Mouse (Mus musculus): Measurements from ENCODE around the gene Ptx3. TPM values are rescaled to one million over a fixed set of nuclear protein-coding genes. Genes with fewer than 3 reads are reported as not detected.
"Not testable (repeated sequence)": the region's sequence is repeated elsewhere in the genome, so short reads cannot be mapped to it uniquely, and the experiment has no call there.

Gene Ptx3
- polyA plus RNA-seq (2012; rRNA removed) = 0.50 and 0.81 TPM in 2 replicates

DNA sequence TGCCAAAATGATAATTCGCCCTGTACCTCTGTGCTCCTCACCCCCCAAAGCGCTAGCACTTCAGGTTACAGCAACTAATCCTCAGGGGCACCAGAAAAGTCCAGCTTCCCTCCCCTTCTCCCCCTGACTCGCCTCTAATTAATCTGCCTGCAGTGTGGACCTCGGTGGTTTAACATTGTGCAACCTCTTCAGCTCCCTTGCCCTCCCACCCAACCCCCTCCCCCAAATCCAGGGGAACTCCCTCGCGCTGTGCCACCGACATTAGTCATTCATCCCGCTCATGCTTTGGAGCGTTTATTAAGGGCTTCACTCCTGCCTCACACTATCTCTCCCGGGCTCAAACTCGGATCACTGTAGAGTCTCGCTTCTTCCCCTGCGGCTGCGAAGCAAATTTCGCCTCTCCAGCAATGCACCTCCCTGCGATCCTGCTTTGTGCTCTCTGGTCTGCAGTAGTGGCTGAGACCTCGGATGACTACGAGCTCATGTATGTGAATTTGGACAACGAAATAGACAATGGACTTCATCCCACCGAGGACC is at the start of gene Ptx3:
Ptx3 (plus strand) TSS at position 256 of the 537 bp plus-strand sequence.
- DNase-seq (ENCODE audit: low spot score) = no peak

DNA sequence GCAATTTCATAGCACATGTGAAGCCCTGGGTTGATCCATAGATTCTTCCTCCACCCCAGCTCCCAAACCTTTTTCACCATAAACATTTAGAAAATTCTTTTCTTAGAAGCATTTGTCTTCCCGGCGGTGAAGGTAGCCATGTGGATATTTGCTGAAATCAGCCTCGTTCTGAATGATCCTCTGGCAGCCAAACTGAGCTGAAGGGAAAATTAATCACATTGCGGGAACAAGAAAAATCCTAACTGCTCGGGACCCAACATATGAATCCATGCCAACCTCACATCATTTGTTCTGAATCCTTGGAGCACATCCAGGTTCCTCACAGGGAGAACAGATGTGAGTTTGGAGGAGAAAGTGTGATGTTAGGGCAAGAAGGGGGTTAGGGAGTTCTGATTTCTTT is 46.8 kb upstream of the Ptx3 start:
- DNase-seq (ENCODE audit: low spot score) = no peak

DNA sequence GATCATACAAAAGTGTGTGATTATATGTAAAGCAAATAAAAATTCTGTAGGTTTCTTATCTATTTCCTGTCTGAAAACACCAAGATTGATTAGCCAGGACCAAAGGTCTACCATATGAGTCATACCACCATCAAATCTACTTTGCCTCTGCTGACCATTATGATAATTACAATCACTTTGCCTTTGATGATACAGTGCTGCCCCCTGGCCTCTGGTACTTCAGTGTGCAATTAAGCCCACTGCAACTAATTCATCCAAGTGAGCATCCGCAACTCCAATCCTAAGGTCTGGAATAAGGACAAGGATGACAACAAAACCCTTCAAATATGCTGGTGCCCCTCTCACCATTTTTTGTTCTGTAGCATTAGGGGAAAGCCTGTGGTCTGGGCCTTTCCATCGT is 40.1 kb upstream of the Ptx3 start:
- no peak for DNase-seq (ENCODE audit: low spot score)

DNA sequence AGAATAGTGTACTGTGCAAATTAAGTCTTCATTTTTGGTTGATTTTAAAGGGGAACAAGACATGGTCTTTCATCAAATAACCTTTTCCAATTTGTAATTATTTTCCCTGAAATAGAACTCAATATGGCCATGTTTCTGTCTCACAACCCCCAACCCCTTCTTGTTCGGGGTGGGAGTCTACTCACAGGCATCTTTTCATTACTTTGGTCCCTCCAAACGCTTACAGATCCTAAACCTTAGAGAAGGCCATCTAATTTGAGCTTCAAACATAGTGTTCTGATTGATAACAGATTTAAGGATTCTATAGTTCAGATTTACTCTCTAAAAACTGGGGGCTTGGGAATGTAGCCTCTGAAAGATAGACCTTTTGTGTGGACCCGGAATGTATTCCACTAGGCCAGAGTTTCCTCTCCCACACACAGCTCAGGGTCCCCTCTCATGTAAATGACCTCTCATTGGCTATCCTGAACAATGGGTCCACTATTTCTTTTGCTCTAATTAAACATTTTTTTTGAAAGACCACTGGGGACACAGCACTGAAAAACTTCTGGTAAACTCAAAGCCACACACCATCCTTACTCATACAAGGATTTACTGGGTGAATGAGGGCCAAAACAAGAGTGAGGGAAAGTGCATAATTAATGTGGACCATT is 25.7 kb upstream of the Ptx3 start:
- no peak for DNase-seq (ENCODE audit: low spot score)

GRCm38 (mm10) chr3:66208836-66209573 is 10.7 kb upstream of the Ptx3 start:
- no peak for DNase-seq (ENCODE audit: low spot score)

GRCm38 (mm10) chr3:66213524-66213923 is 6.2 kb upstream of the Ptx3 start:
- DNase-seq (ENCODE audit: low spot score) = no peak

GRCm38 (mm10) chr3:66215759-66216158 is 4.0 kb upstream of the Ptx3 start:
- DNase-seq (ENCODE audit: low spot score) = no peak

DNA sequence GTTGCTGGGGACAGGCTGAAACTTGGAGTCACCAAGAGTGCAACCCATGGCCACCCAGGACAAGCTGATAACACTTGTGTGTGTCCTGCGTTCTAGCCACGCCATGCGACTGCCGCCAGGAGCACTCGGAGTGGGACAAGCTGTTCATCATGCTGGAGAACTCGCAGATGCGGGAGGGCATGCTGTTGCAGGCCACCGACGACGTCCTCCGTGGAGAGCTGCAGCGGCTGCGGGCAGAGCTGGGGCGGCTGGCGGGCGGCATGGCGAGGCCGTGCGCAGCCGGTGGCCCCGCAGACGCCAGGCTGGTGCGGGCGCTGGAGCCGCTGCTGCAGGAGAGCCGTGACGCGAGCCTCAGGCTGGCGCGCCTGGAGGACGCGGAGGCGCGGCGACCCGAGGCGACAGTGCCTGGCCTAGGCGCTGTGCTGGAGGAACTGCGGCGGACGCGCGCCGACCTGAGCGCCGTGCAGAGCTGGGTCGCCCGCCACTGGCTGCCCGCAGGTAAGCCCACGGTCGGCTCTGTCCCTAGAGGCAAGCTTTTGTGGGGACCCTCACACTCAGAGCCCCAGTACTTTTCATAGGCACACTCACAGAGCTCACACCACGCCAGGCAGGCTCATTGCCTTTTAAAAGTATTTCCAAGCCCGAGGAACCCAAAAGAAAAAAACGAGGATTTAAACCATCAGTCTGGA is 988 bp downstream of the Ptx3 start:
- no peak for DNase-seq (ENCODE audit: low spot score)

DNA sequence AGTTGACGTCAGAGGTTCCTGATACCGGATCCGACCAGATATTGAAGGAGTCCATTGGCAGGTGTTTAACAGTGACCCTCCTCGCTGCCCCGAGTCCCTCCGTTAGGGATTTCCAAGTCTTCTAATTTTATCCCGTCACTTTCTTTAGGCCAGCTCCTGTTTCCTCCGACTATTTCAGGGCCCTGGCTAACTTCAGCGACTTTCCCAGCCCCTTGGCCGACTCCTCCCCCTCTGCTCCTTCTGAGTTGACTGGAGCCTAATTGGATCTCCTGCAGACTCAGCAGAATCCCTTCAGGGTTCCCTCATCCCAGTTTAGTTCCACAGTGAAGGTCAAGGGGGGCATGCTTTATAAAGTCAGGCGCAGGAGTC is 1.5 kb downstream of the Ptx3 start:
- DNase-seq (ENCODE audit: low spot score) = no peak

DNA sequence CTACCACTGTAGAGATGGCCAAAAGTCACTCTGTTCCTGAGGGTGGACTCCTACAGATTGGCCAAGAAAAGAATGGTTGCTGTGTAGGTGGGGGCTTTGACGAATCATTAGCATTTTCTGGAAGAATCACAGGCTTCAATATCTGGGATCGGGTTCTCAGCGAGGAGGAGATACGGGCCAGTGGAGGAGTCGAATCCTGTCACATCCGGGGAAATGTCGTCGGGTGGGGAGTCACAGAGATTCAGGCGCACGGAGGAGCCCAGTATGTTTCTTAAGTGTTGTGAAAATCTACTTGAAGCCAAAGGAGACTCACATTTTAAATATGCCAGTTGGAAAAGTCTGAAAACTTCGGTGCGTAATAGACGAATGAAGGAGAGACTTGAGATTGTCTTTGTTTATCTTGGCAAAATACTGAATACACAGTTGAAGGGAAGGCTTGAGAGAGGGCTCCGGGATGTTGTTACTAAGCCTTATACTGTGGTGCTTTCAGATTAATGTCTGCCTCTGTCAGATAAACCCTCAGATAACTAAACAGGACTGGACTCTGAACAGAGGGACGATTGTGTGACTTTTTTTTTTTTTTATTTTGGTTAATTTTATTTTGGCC is 5.3 kb downstream of the Ptx3 start:
- no peak for DNase-seq (ENCODE audit: low spot score)

GRCm38 (mm10) chr3:66236234-66236871 is 16.6 kb downstream of the Ptx3 start:
- DNase-seq (ENCODE audit: low spot score) = not testable (repeated sequence)

DNA sequence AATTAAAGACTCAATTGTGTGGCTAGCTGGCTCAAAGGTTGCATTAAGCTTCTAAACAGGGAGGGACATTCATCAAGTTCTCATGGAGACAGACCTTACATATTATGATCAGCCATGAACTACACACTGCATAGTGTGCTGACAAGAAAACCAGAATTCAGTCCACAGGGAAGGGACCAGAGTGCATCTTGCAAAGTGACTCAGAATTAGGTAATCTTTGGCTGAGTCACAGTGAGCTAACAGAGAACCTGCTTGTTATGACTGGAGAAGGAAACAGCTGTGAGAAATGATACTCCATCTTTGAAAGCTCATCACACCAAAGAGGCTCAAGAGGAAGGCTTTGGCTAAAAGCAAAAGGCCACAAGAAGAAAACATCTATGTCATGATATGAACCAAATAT is 20.8 kb downstream of the Ptx3 start:
- no peak for DNase-seq (ENCODE audit: low spot score)

DNA sequence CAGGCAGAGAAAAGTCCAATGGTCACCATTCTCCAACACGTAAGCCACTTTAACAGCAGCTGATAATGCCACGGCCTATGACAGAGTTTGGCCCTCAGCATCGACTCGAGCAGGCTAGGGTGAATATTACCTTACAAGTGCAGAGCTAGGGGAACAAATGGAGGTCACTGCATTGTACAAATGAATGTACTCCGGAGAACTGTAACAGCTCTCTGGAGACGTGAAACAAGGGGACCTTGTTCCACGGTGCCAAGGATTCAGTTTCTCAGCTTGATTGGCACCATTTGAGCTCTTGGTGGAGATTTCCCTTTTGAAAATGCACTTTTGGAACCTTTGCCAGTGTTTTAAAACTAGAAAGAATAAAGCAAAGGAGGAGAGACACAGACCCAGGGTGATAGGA is 32.1 kb downstream of the Ptx3 start:
- DNase-seq (ENCODE audit: low spot score) = no peak

- DNase-seq (ENCODE audit: low spot score) = no peak
These were observed 34.9 kb downstream of the Ptx3 start for GRCm38 (mm10) chr3:66254504-66255105.

- DNase-seq (ENCODE audit: low spot score) = no peak
These were observed 42.6 kb downstream of the Ptx3 start for GRCm38 (mm10) chr3:66262319-66262718.

DNA sequence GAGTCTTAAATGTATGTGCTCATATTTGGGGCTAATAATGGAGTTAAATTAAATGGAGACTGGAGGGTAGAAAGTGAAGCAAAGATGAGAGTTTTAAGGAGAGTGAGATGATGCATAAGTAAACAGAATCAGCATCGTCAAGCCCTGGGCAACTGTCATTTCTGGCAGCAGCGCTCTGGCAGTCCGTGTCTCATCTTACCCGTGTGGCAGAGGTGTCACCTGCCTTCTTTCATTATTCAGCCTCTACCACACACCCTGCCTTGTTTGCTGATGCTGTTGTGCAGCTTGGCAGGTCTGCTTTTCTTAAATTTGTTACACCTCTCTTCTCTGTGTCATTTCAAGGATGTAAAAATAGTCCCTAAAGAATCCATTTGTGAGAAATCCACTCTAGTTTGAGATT is 43.6 kb downstream of the Ptx3 start:
- no peak for DNase-seq (ENCODE audit: low spot score)

Other genes starting within 250 kb of the Ptx3 start
- gene Veph1, start 76.9 kb downstream of the Ptx3 start, polyA plus RNA-seq (2012; rRNA removed) = 0.03 and 0.06 TPM in 2 replicates

All from urinary bladder, adult 2 months (tissue).